Mouse (Mus musculus): ENCODE measurements around the gene Tnfrsf12a. TPM values are rescaled to one million over a fixed set of nuclear protein-coding genes. Genes with fewer than 3 reads are reported as not detected.
A peak's percentile ranks its signal among the peaks of the same experiment; 100 is the strongest.

Tnfrsf12a gene
- polyA plus RNA-seq, 1 experiment from 2014 or later, result 24.1 TPM

GRCm38 (mm10) chr17:23644613-23645495 lies 32.4 kb downstream of the Tnfrsf12a start, which contains the start of gene Mmp25:
Gene Mmp25 (minus strand): TSS chr17:23645277.
- Histone ChIP-seq H3K9me3 (replicated peaks; ENCODE audit: control insufficient read depth, low read length) (no peaks in the 10 kb centered on the region; the same call in 1 of the 2 replicates), H3K9ac (ENCODE audit: low read length) (peak within 1 kb of the TSS; percentile 69), H3K36me3 (ENCODE audit: control insufficient read depth, insufficient read depth, low read length) (no peaks in the 10 kb centered on the region), H3K4me1 (ENCODE audit: control insufficient read depth, insufficient read depth, low read length) (peaks cover 7% of the 10 kb centered on the region), H3K4me3 (replicated peaks; ENCODE audit: low read length) (peak within 1 kb of the TSS; percentile 52), H3K4me2 (ENCODE audit: low read depth, low read length) (peak within 1 kb of the TSS; percentile 77), H3K27ac (ENCODE audit: low read length) (no peak within 1 kb of the TSS), H3K27me3 (ENCODE audit: control insufficient read depth, insufficient read depth, low read length) (peaks cover 12% of the 10 kb centered on the region; the same call in 1 of the 2 replicates)
- ATAC-seq (ENCODE audit: insufficient read depth, low FRiP score), result peak; percentile 25; the same call in 1 of the 2 replicates
- WGBS, result under 1% methylated on average over 58 of the region's 58 CpGs

GRCm38 (mm10) chr17:23631241-23631640 lies 46.0 kb downstream of the Tnfrsf12a start:
- WGBS, result 77% methylated on average over 8 of the region's 8 CpGs
- H3K9me3 ChIP-seq (replicated peaks; ENCODE audit: control insufficient read depth, low read length), result no peaks in the 10 kb centered on the region
- no peaks in the 10 kb centered on the region for H3K27me3 ChIP-seq (ENCODE audit: control insufficient read depth, insufficient read depth, low read length)
- H3K36me3 ChIP-seq (ENCODE audit: control insufficient read depth, insufficient read depth, low read length), result no peaks in the 10 kb centered on the region
- no peak for ATAC-seq (ENCODE audit: insufficient read depth, low FRiP score)
- no peak overlapping the region for H3K4me2 ChIP-seq (ENCODE audit: low read depth, low read length)
- H3K27ac ChIP-seq (ENCODE audit: low read length), result no peak overlapping the region
- no peak overlapping the region for H3K9ac ChIP-seq (ENCODE audit: low read length)
- 0 out of 2 replicates have a peak, but pooled peaks cover 5% of the 10 kb centered on the region for H3K4me1 ChIP-seq (ENCODE audit: control insufficient read depth, insufficient read depth, low read length)
- H3K4me3 ChIP-seq (replicated peaks; ENCODE audit: low read length), result no peak overlapping the region

- Histone ChIP-seq H3K9me3 (replicated peaks; ENCODE audit: control insufficient read depth, low read length) (no peaks in the 10 kb centered on the region), H3K36me3 (ENCODE audit: control insufficient read depth, insufficient read depth, low read length) (no peaks in the 10 kb centered on the region), H3K27ac (ENCODE audit: low read length) (no peak overlapping the region), H3K27me3 (ENCODE audit: control insufficient read depth, insufficient read depth, low read length) (no peaks in the 10 kb centered on the region), H3K4me3 (replicated peaks; ENCODE audit: low read length) (peak overlapping the region; percentile 28), H3K4me2 (ENCODE audit: low read depth, low read length) (peak overlapping the region; percentile 52), H3K9ac (ENCODE audit: low read length) (peak overlapping the region; percentile 50), H3K4me1 (ENCODE audit: control insufficient read depth, insufficient read depth, low read length) (0 out of 2 replicates have a peak, but pooled peaks cover 5% of the 10 kb centered on the region)
- 15% methylated on average over 22 of the region's 22 CpGs for WGBS
- ATAC-seq (ENCODE audit: insufficient read depth, low FRiP score), result peak; percentile 85; the same call in 1 of the 2 replicates
Measured at GRCm38 (mm10) chr17:23630195-23631020, 46.9 kb downstream of the Tnfrsf12a start.

GRCm38 (mm10) chr17:23627813-23628212 lies 49.5 kb downstream of the Tnfrsf12a start:
- Histone ChIP-seq H3K27me3 (ENCODE audit: control insufficient read depth, insufficient read depth, low read length) (no peaks in the 10 kb centered on the region), H3K36me3 (ENCODE audit: control insufficient read depth, insufficient read depth, low read length) (no peaks in the 10 kb centered on the region), H3K27ac (ENCODE audit: low read length) (no peak overlapping the region), H3K4me1 (ENCODE audit: control insufficient read depth, insufficient read depth, low read length) (0 out of 2 replicates have a peak, but pooled peaks cover 5% of the 10 kb centered on the region), H3K9ac (ENCODE audit: low read length) (no peak overlapping the region), H3K4me3 (replicated peaks; ENCODE audit: low read length) (no peak overlapping the region), H3K4me2 (ENCODE audit: low read depth, low read length) (no peak overlapping the region), H3K9me3 (replicated peaks; ENCODE audit: control insufficient read depth, low read length) (no peaks in the 10 kb centered on the region)
- WGBS, result 36% methylated on average over 7 of the region's 7 CpGs
- ATAC-seq (ENCODE audit: insufficient read depth, low FRiP score), result no peak

Other genes with a start within 250 kb of the Tnfrsf12a start
- not detected in 2 replicates for gene Vmn2r117, start 197.8 kb downstream of the Tnfrsf12a start, polyA plus RNA-seq (2015; fragmentation: Nextera tagmentation; extraction: Ambion mirVana)
- gene Zfp213, start 113.2 kb downstream of the Tnfrsf12a start, polyA plus RNA-seq (2015; fragmentation: Nextera tagmentation; extraction: Ambion mirVana), result 15.1 and 17.2 TPM in 2 replicates
- gene Zfp13, start 78.0 kb downstream of the Tnfrsf12a start, polyA plus RNA-seq (2015; fragmentation: Nextera tagmentation; extraction: Ambion mirVana), result 11.5 and 11.8 TPM in 2 replicates
- gene Zscan10, start 76.6 kb downstream of the Tnfrsf12a start, polyA plus RNA-seq (2015; fragmentation: Nextera tagmentation; extraction: Ambion mirVana), result 0.15 TPM in 1 of 2 replicates, not detected in the other
- 0.74 and 0.79 TPM in 2 replicates for gene Mmp25, start 32.2 kb downstream of the Tnfrsf12a start, polyA plus RNA-seq (2015; fragmentation: Nextera tagmentation; extraction: Ambion mirVana)
- 19.6 and 26.1 TPM in 2 replicates for gene Bicdl2, start 17.0 kb downstream of the Tnfrsf12a start, polyA plus RNA-seq (2015; fragmentation: Nextera tagmentation; extraction: Ambion mirVana)
- 93.1 and 112 TPM in 2 replicates for gene Hcfc1r1, start 3.9 kb downstream of the Tnfrsf12a start, polyA plus RNA-seq (2015; fragmentation: Nextera tagmentation; extraction: Ambion mirVana)
- 37.0 and 38.5 TPM in 2 replicates for gene Thoc6, start 3.6 kb downstream of the Tnfrsf12a start, polyA plus RNA-seq (2015; fragmentation: Nextera tagmentation; extraction: Ambion mirVana)
- gene Cldn6, start 1.8 kb upstream of the Tnfrsf12a start, polyA plus RNA-seq (2015; fragmentation: Nextera tagmentation; extraction: Ambion mirVana), result 69.6 and 70.6 TPM in 2 replicates
- 1.3 and 2.2 TPM in 2 replicates for gene Cldn9, start 6.6 kb upstream of the Tnfrsf12a start, polyA plus RNA-seq (2015; fragmentation: Nextera tagmentation; extraction: Ambion mirVana)
- 0.23 TPM in 1 of 2 replicates, not detected in the other for gene 1520401A03Rik, start 45.3 kb upstream of the Tnfrsf12a start, polyA plus RNA-seq (2015; fragmentation: Nextera tagmentation; extraction: Ambion mirVana)
- gene Pkmyt1, start 48.9 kb upstream of the Tnfrsf12a start, polyA plus RNA-seq (2015; fragmentation: Nextera tagmentation; extraction: Ambion mirVana), result 40.9 and 43.3 TPM in 2 replicates
- gene Paqr4, start 63.4 kb upstream of the Tnfrsf12a start, polyA plus RNA-seq (2015; fragmentation: Nextera tagmentation; extraction: Ambion mirVana), result 25.4 and 28.4 TPM in 2 replicates
- 0.45 and 0.67 TPM in 2 replicates for gene Kremen2, start 68.4 kb upstream of the Tnfrsf12a start, polyA plus RNA-seq (2015; fragmentation: Nextera tagmentation; extraction: Ambion mirVana)
- 43.3 and 47.0 TPM in 2 replicates for gene Flywch1, start 94.1 kb upstream of the Tnfrsf12a start, polyA plus RNA-seq (2015; fragmentation: Nextera tagmentation; extraction: Ambion mirVana)
- 19.4 and 19.8 TPM in 2 replicates for gene Flywch2, start 108.6 kb upstream of the Tnfrsf12a start, polyA plus RNA-seq (2015; fragmentation: Nextera tagmentation; extraction: Ambion mirVana)
- 334 and 350 TPM in 2 replicates for gene Srrm2, start 113.1 kb upstream of the Tnfrsf12a start, polyA plus RNA-seq (2015; fragmentation: Nextera tagmentation; extraction: Ambion mirVana)
- gene Elob, start 151.7 kb upstream of the Tnfrsf12a start, polyA plus RNA-seq (2015; fragmentation: Nextera tagmentation; extraction: Ambion mirVana), result 906 and 920 TPM in 2 replicates
- gene Prss33, start 158.6 kb upstream of the Tnfrsf12a start, polyA plus RNA-seq (2015; fragmentation: Nextera tagmentation; extraction: Ambion mirVana), result 0.21 TPM in 1 of 2 replicates, not detected in the other
- gene Prss32, start 166.4 kb upstream of the Tnfrsf12a start, polyA plus RNA-seq (2015; fragmentation: Nextera tagmentation; extraction: Ambion mirVana), result 7.8 and 10.4 TPM in 2 replicates
- gene Prss41, start 166.7 kb upstream of the Tnfrsf12a start, polyA plus RNA-seq (2015; fragmentation: Nextera tagmentation; extraction: Ambion mirVana), result 2.6 and 3.3 TPM in 2 replicates
- not detected in 2 replicates for gene Prss21, start 190.6 kb upstream of the Tnfrsf12a start, polyA plus RNA-seq (2015; fragmentation: Nextera tagmentation; extraction: Ambion mirVana)
- gene Dcpp1, start 203.4 kb upstream of the Tnfrsf12a start, polyA plus RNA-seq (2015; fragmentation: Nextera tagmentation; extraction: Ambion mirVana), result not detected in 2 replicates
- gene Dcpp2, start 203.4 kb upstream of the Tnfrsf12a start, polyA plus RNA-seq (2015; fragmentation: Nextera tagmentation; extraction: Ambion mirVana), result not detected in 2 replicates
- gene Dcpp3, start 240.0 kb upstream of the Tnfrsf12a start, polyA plus RNA-seq (2015; fragmentation: Nextera tagmentation; extraction: Ambion mirVana), result not detected in 2 replicates